Mouse (Mus musculus): ENCODE data around the gene Lpcat1.

GRCm38 (mm10) chr13:73445087-73445486, 21.9 kb upstream of the Lpcat1 start:
- TF ChIP-seq CTCF (IDR thresholded peaks at IDR 0.05; ENCODE audit: borderline replicate concordance, insufficient read depth, low read length) (no peak), POLR2A (IDR thresholded peaks at IDR 0.05; ENCODE audit: low read depth, low read length) (no peak)

All from embryonic fibroblast, embryonic 13.5 days (primary cell).